Mouse (Mus musculus): ENCODE measurements at regions not wholly inside any gene's neighbourhood (a gene's known extent, or its start where the extent isn't known, plus 50 kb on each side); places are given as distances from the start of the nearest gene placed in this dataset.
"Not testable (repeated sequence)": the region's sequence is repeated elsewhere in the genome, so short reads cannot be mapped to it uniquely, and the experiment has no call there.

DNA sequence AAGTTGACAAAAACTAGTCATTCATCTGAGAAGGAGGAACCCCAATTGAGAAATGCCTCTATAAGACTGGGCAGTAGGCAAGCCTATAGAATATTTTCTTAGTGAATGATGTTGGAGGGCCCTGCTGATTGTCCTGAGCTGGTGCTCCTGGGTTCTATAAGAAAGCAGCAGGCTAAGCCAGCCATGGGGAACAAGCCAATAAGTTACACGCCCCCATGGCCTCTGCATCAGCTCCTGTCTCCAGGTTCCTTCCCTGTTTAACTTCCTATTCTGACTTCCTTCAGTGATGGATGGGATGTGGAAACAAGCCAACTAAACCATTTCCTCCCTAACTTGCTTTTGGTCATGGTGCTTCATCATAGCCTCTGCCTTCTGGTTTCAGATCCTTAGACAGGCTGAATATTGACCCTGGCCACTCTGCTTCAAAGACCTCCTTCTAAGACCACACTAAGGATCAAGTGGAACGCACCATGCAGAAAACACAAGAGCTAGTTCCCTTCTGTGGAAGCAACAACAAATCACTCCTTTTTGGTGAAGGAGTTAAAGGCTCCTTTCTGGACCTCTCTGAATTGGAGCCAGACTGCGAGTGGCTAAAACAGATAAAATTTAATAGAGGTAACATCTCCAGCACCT, 76.7 kb downstream of the Tomm20 start:
- DNase-seq (ENCODE audit: low spot score, missing footprints) (no peak), ATAC-seq (ENCODE audit: low FRiP score) (no peak)
- Histone ChIP-seq H3K9ac (ENCODE audit: low read length) (no peak overlapping the region), H3K36me3 (ENCODE audit: control insufficient read depth, insufficient read depth, low read length) (no peaks in the 10 kb centered on the region), H3K4me3 (ENCODE audit: low read depth, low read length) (no peak overlapping the region), H3K4me2 (no peak overlapping the region), H3K9me3 (ENCODE audit: control insufficient read depth, low read length) (no peaks in the 10 kb centered on the region), H3K4me1 (ENCODE audit: control insufficient read depth, insufficient read depth, low read length) (no peaks in the 10 kb centered on the region), H3K27ac (ENCODE audit: low read depth, low read length) (no peak overlapping the region), H3K27me3 (ENCODE audit: control insufficient read depth, insufficient read depth, low read length) (no peaks in the 10 kb centered on the region)
- WGBS, result 85% methylated on average over 3 of the region's 3 CpGs

DNA sequence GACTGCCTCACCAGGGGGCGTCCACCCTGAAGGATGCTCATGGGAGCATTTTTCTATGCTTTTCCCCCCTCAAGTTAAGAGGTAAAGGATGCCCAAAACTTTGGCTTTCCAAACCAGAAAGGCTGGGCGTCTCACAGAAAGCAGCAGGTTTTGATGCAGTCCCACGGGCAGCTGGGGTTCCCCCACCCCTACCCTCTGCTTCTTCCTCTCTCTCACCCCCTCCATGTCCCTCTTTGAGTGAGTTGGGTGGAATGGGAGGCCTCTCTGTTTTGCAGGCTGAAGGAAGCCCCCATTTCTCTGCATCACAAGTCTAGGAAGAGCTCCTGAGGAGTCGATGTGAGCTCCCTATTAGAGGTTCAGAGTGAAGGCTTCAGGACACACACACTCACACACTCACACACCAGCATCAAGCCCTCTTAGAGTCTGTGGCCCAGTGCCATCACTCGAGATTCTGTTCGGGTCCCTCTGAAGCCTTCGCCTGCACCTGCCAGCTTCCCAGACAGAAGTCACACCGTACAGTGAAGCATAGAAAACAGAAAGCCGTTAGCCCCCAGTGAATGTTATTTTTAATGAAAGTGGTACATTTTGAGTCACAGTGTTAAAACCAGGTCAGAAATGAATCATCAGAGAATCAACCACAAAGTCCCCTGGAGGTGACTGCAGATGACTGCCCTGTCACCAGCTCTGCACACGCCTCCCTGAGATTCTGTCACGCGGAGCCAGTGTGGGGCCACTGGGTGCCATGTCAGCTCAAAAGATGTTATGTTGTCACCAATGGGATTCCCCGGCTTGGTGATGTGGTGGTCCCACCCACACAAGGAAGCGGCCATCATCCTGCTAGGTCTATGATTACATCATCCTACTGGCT, 78.3 kb downstream of the Tomm20 start:
- no peaks in the 10 kb centered on the region for H3K9me3 ChIP-seq (ENCODE audit: control insufficient read depth, low read length)

DNA sequence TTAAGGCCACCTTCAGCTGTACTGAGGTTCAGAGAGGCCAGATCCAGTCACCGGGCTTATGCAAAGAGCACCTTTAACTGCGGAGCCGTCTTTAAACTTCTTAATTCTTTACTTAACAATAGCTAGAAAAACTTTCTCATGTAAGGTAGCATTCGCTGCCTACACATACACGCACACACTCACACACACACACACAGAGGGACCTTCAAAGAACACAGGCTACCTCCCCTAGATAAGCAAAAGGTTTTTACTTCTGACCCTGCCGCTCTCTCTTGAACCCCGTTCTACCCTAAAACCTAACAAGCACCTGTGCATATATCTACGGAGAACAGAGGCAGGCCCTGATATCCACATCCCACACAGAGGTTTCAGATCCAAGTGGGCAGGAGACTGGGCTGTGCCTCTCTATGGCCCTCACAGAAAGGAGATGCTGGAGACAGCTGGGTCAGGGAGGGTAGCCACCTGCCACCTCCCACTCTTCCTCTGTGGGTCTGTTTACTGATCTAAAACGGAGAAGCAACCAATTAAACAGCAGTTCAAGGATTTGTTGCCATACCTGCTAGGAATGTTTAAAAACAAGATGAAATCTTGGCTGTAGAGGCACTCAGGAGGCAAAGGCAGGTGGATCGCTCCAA, 81.2 kb downstream of the Tomm20 start:
- Histone ChIP-seq H3K27me3 (ENCODE audit: control insufficient read depth, insufficient read depth, low read length) (no peaks in the 10 kb centered on the region), H3K4me3 (ENCODE audit: low read depth, low read length) (no peak overlapping the region), H3K9me3 (ENCODE audit: control insufficient read depth, low read length) (no peaks in the 10 kb centered on the region), H3K4me1 (ENCODE audit: control insufficient read depth, insufficient read depth, low read length) (no peaks in the 10 kb centered on the region), H3K27ac (ENCODE audit: low read depth, low read length) (no peak overlapping the region), H3K36me3 (ENCODE audit: control insufficient read depth, insufficient read depth, low read length) (no peaks in the 10 kb centered on the region), H3K4me2 (no peak overlapping the region), H3K9ac (ENCODE audit: low read length) (no peak overlapping the region)
- DNase-seq (ENCODE audit: low spot score, missing footprints) (no peak), ATAC-seq (ENCODE audit: low FRiP score) (no peak)
- 90% methylated on average over 10 of the region's 10 CpGs for whole genome bisulfite sequencing

More for the DNA sequence above, 78.3 kb downstream of the Tomm20 start:
- DNase-seq (ENCODE audit: low spot score, missing footprints), result no peak
- no peak overlapping the region for H3K27ac ChIP-seq (ENCODE audit: low read depth, low read length)
- H3K4me3 ChIP-seq (ENCODE audit: low read depth, low read length), result no peak overlapping the region
- WGBS, result 89% methylated on average over 14 of the region's 14 CpGs
- H3K4me2 ChIP-seq, result no peak overlapping the region
- no peak for ATAC-seq (ENCODE audit: low FRiP score)
- H3K9ac ChIP-seq (ENCODE audit: low read length), result no peak overlapping the region
- H3K27me3 ChIP-seq (ENCODE audit: control insufficient read depth, insufficient read depth, low read length), result no peaks in the 10 kb centered on the region
- H3K36me3 ChIP-seq (ENCODE audit: control insufficient read depth, insufficient read depth, low read length), result no peaks in the 10 kb centered on the region
- no peaks in the 10 kb centered on the region for H3K4me1 ChIP-seq (ENCODE audit: control insufficient read depth, insufficient read depth, low read length)

DNA sequence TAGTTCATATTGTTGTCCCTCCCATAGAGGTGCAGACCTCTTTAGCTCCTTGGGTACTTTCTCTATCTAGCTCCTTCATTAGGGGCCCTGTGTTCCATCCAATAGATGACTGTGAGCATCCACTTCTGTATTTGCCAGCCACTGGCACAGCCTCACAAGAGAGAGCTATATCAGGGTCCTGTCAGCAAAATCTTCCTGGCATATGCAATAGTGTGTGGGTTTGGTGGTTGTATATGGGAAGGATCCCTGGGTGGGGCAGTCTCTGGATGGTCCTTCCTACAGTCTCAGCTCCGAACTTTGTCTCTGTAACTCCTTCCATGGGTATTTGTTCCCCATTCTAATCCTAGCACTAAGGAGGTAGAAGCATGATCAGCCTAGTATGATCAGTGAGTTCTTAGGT, 82.0 kb downstream of the Tomm20 start:
- H3K27ac ChIP-seq (ENCODE audit: low read depth, low read length); H3K27me3 ChIP-seq (ENCODE audit: control insufficient read depth, insufficient read depth, low read length); H3K4me2 ChIP-seq; DNase-seq (ENCODE audit: low spot score, missing footprints); H3K9me3 ChIP-seq (ENCODE audit: control insufficient read depth, low read length); H3K4me3 ChIP-seq (ENCODE audit: low read depth, low read length); ATAC-seq (ENCODE audit: low FRiP score); H3K4me1 ChIP-seq (ENCODE audit: control insufficient read depth, insufficient read depth, low read length); H3K9ac ChIP-seq (ENCODE audit: low read length); H3K36me3 ChIP-seq (ENCODE audit: control insufficient read depth, insufficient read depth, low read length): not testable (repeated sequence)
- WGBS, result 71% methylated on average over 1 of the region's 1 CpGs

DNA sequence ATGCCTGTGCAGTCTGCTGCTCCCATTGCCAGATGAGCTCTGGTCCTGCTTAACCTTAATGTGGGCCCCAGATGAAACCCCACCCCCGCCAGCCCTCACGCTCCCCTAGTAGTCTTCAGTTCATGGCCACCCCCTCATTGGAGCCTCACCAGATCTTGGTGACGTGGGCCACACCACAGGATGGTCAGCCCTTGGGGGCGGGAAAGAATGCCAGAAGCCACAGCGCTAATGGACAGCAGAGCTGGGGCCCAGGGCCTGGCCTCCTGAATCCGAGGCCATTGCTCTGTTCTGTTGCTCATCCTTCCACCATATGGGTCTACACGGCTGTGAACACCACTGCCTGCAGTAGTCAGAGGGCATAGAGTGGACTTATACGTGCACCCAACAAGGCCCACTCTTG, 83.9 kb downstream of the Tomm20 start:
- no peak overlapping the region for H3K4me2 ChIP-seq
- DNase-seq (ENCODE audit: low spot score, missing footprints), result no peak
- no peaks in the 10 kb centered on the region for H3K4me1 ChIP-seq (ENCODE audit: control insufficient read depth, insufficient read depth, low read length)
- no peaks in the 10 kb centered on the region for H3K9me3 ChIP-seq (ENCODE audit: control insufficient read depth, low read length)
- WGBS, result 88% methylated on average over 8 of the region's 8 CpGs
- H3K4me3 ChIP-seq (ENCODE audit: low read depth, low read length), result no peak overlapping the region
- no peak overlapping the region for H3K27ac ChIP-seq (ENCODE audit: low read depth, low read length)
- no peak overlapping the region for H3K9ac ChIP-seq (ENCODE audit: low read length)
- no peaks in the 10 kb centered on the region for H3K36me3 ChIP-seq (ENCODE audit: control insufficient read depth, insufficient read depth, low read length)
- ATAC-seq (ENCODE audit: low FRiP score), result no peak
- no peaks in the 10 kb centered on the region for H3K27me3 ChIP-seq (ENCODE audit: control insufficient read depth, insufficient read depth, low read length)

DNA sequence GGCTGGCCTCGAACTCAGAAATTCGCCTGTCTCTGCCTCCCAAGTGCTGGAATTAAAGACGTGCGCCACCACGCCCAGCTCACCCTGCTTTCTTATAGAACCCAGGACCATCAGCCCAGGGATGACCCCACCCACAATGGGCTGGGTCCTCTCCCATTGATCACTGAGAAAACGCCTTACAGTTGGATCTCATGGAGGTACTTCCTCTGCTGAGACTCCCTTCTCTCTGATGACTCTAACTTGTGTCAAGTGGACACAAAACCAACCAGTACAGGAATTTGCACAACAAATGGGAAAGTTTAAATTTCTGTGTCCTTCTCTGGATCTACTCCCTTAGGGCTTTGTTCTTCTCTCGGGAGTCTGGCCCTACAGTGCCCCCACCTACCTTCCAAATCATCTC, 85.0 kb downstream of the Tomm20 start:
- no peak for ATAC-seq (ENCODE audit: low FRiP score)
- Histone ChIP-seq H3K9me3 (ENCODE audit: control insufficient read depth, low read length) (no peaks in the 10 kb centered on the region), H3K27me3 (ENCODE audit: control insufficient read depth, insufficient read depth, low read length) (no peaks in the 10 kb centered on the region), H3K36me3 (ENCODE audit: control insufficient read depth, insufficient read depth, low read length) (no peaks in the 10 kb centered on the region), H3K9ac (ENCODE audit: low read length) (no peak overlapping the region), H3K4me3 (ENCODE audit: low read depth, low read length) (no peak overlapping the region), H3K27ac (ENCODE audit: low read depth, low read length) (no peak overlapping the region), H3K4me1 (ENCODE audit: control insufficient read depth, insufficient read depth, low read length) (no peaks in the 10 kb centered on the region), H3K4me2 (no peak overlapping the region)
- WGBS, result 90% methylated on average over 7 of the region's 7 CpGs
- DNase-seq (ENCODE audit: low spot score, missing footprints), result no peak

DNA sequence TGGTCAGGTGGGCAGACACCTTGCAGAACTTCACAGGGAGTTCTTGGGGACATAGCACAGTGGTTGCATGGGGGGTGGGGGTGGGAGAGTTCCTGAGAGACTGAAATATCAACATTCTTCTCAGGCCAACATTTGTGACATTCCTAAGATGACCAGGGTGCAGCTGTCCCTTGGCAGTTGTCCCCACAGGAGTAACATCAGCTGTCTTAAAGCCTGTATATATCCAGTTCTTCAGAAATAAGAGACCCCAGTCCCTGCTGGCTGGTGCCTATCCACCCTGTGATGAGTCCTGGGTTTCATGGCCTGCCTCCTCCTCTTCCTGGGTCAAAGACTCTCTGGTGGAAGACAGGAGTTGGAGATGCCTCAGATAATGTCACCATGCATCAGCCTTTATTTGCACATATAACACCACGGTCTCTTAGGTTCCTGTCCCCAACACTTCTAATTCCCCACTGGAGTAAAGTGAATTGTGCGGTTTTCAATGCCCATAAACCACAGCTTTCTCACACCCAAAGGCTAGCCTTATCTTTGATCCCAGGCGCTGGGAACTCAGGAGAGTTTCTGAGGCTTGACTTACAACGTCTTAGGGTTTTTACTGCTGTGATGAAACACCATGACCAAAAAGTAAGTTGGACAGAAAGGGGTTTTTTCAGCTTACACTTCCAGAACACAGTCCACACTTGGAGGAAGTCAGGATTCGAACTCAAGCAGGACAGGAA, 85.8 kb downstream of the Tomm20 start:
- no peak overlapping the region for H3K9ac ChIP-seq (ENCODE audit: low read length)
- DNase-seq (ENCODE audit: low spot score, missing footprints), result no peak
- no peaks in the 10 kb centered on the region for H3K27me3 ChIP-seq (ENCODE audit: control insufficient read depth, insufficient read depth, low read length)
- H3K9me3 ChIP-seq (ENCODE audit: control insufficient read depth, low read length), result no peaks in the 10 kb centered on the region
- no peak for ATAC-seq (ENCODE audit: low FRiP score)
- no peak overlapping the region for H3K27ac ChIP-seq (ENCODE audit: low read depth, low read length)
- H3K4me1 ChIP-seq (ENCODE audit: control insufficient read depth, insufficient read depth, low read length), result no peaks in the 10 kb centered on the region
- H3K4me3 ChIP-seq (ENCODE audit: low read depth, low read length), result no peak overlapping the region
- no peak overlapping the region for H3K4me2 ChIP-seq
- 91% methylated on average over 5 of the region's 5 CpGs for WGBS
- H3K36me3 ChIP-seq (ENCODE audit: control insufficient read depth, insufficient read depth, low read length), result no peaks in the 10 kb centered on the region

DNA sequence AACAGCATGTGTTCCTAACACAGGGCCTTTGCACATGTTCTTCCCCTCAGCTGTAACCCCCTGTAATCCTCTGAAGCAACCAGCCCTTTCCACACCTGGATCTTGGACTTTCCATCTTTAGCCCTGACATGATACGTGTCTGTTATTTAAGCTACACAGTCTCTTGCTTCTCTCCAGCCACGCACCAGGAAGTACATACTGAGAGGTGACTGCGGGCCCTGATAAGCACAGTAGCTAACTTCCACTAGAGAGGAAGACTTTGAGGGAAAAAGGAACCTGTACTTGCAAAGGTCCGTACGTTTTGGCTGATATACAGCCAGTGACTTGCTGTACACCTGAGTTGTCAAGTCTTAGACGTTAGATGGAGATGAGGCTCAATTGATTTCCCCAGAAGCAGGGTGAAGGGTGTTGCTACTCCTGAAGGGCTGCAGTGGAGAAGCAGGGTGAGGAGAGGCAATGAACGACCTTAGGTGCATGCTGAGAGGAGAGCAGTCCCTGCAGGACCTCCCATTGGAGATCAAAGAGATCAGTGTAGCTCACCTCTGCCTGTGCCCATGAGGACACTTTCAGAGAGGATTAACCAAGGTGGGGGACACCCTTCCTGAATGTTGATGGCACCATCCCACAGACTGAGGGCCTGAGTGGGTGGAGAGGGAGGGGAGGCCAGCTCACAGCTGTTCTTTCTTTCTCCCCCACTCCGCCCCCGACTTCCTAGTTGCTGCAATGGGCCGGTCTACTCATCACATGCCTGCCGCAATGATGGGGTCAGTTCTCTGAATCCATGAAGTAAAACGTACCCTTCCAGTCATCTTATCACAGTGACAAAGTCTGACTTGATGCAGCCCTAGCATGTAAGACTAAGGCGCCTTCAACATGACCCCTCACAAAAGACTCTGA, 88.1 kb downstream of the Tomm20 start:
- DNase-seq (ENCODE audit: low spot score, missing footprints) (no peak), ATAC-seq (ENCODE audit: low FRiP score) (no peak)
- Histone ChIP-seq H3K27ac (ENCODE audit: low read depth, low read length) (no peak overlapping the region), H3K4me3 (ENCODE audit: low read depth, low read length) (no peak overlapping the region), H3K9me3 (ENCODE audit: control insufficient read depth, low read length) (no peaks in the 10 kb centered on the region), H3K9ac (ENCODE audit: low read length) (no peak overlapping the region), H3K36me3 (ENCODE audit: control insufficient read depth, insufficient read depth, low read length) (no peaks in the 10 kb centered on the region), H3K27me3 (ENCODE audit: control insufficient read depth, insufficient read depth, low read length) (no peaks in the 10 kb centered on the region), H3K4me2 (no peak overlapping the region), H3K4me1 (ENCODE audit: control insufficient read depth, insufficient read depth, low read length) (peaks cover 3% of the 10 kb centered on the region; the same call in 1 of the 2 replicates)
- WGBS, result 83% methylated on average over 13 of the region's 13 CpGs

Measured in midbrain, embryonic 11.5 days (tissue).